Mouse (Mus musculus): Measurements from ENCODE around the gene Trim32. TPM values are rescaled to one million over a fixed set of nuclear protein-coding genes. Genes with fewer than 3 reads are reported as not detected.
A peak's percentile ranks its signal among the peaks of the same experiment; 100 is the strongest.

Gene Trim32
- total and polyA plus RNA-seq, 2 experiments = 3.0 to 8.8 TPM

DNA sequence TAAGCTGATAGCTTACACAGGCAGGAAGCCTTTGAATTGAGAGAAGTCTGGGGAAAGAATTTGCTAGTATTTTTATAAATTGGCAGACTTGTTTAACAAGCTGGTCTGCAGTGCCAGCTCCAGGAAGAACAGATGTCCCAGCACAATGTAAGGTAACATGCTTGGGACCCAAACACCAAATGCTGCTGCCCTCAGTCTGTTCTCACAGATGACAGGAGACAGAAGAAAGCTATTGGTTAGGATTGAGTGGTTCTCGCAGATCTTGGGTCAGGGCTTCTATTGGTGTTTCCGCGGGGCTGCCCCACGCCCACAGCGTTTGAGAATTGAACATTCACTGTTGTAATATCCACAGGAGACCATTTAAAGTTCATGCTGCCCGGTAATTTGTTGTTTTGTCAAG, 6.1 kb downstream of the Trim32 start:
- H3K4me1 ChIP-seq (ENCODE audit: control insufficient read depth, insufficient read depth, low read length) = 0 out of 2 replicates have a peak, but pooled peaks cover 4% of the 10 kb centered on the region
- peaks cover 8% of the 10 kb centered on the region; the same call in 1 of the 2 replicates for H3K79me2 ChIP-seq (ENCODE audit: control insufficient read depth, insufficient read depth, low read length)
- H3K27ac ChIP-seq (replicated peaks; ENCODE audit: insufficient read depth, low read depth, low read length) = no peak overlapping the region
- TF ChIP-seq CTCF (IDR thresholded peaks at IDR 0.05; ENCODE audit: low read depth, low read length) (no peak), POLR2A (IDR thresholded peaks at IDR 0.05; ENCODE audit: extremely low read depth, insufficient read depth, low read length) (no peak)
- H3K27me3 ChIP-seq (ENCODE audit: control insufficient read depth, insufficient read depth, low read length) = no peaks in the 10 kb centered on the region
- H3K36me3 ChIP-seq (ENCODE audit: control insufficient read depth, insufficient read depth, low read length) = peaks cover 26% of the 10 kb centered on the region
- no peak overlapping the region for H3K4me3 ChIP-seq (ENCODE audit: insufficient read depth, low read depth, low read length)
- no peak overlapping the region for H3K9ac ChIP-seq (ENCODE audit: low read depth, low read length)
- WGBS = 89% methylated on average over 6 of the region's 6 CpGs
- DNase-seq (ENCODE audit: extremely low read depth, low read depth, low spot score) = no peak

DNA sequence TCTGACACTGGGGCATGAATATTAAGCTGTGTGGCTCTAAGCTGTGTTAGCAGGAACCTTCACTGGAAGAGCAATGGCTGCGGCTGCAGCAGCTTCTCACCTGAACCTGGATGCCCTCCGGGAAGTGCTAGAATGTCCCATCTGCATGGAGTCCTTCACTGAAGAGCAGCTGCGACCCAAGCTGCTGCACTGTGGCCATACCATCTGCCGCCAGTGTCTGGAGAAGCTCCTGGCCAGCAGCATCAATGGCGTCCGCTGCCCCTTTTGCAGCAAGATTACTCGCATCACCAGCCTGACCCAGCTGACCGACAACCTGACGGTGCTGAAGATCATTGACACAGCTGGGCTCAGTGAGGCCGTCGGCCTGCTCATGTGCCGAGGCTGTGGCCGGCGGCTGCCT, 8.3 kb downstream of the Trim32 start:
- Histone ChIP-seq H3K27ac (replicated peaks; ENCODE audit: insufficient read depth, low read depth, low read length) (no peak overlapping the region), H3K4me3 (ENCODE audit: insufficient read depth, low read depth, low read length) (no peak overlapping the region), H3K79me2 (ENCODE audit: control insufficient read depth, insufficient read depth, low read length) (peaks cover 3% of the 10 kb centered on the region; the same call in 1 of the 2 replicates), H3K9ac (ENCODE audit: low read depth, low read length) (no peak overlapping the region), H3K27me3 (ENCODE audit: control insufficient read depth, insufficient read depth, low read length) (no peaks in the 10 kb centered on the region), H3K4me1 (ENCODE audit: control insufficient read depth, insufficient read depth, low read length) (no peaks in the 10 kb centered on the region), H3K36me3 (ENCODE audit: control insufficient read depth, insufficient read depth, low read length) (peaks cover 29% of the 10 kb centered on the region)
- WGBS = 99% methylated on average over 14 of the region's 14 CpGs
- TF ChIP-seq CTCF (IDR thresholded peaks at IDR 0.05; ENCODE audit: low read depth, low read length) (no peak), POLR2A (IDR thresholded peaks at IDR 0.05; ENCODE audit: extremely low read depth, insufficient read depth, low read length) (no peak)
- no peak for DNase-seq (ENCODE audit: extremely low read depth, low read depth, low spot score)

GRCm38 (mm10) chr4:65620125-65620524, 15.3 kb downstream of the Trim32 start:
- TF ChIP-seq POLR2A (IDR thresholded peaks at IDR 0.05; ENCODE audit: extremely low read depth, insufficient read depth, low read length) (no peak), CTCF (IDR thresholded peaks at IDR 0.05; ENCODE audit: low read depth, low read length) (no peak)
- 55% methylated on average over 3 of the region's 3 CpGs for WGBS
- no peaks in the 10 kb centered on the region for H3K27me3 ChIP-seq (ENCODE audit: control insufficient read depth, insufficient read depth, low read length)
- H3K36me3 ChIP-seq (ENCODE audit: control insufficient read depth, insufficient read depth, low read length) = peaks cover 10% of the 10 kb centered on the region
- H3K4me3 ChIP-seq (ENCODE audit: insufficient read depth, low read depth, low read length) = no peak overlapping the region
- no peaks in the 10 kb centered on the region for H3K4me1 ChIP-seq (ENCODE audit: control insufficient read depth, insufficient read depth, low read length)
- H3K27ac ChIP-seq (replicated peaks; ENCODE audit: insufficient read depth, low read depth, low read length) = no peak overlapping the region
- H3K79me2 ChIP-seq (ENCODE audit: control insufficient read depth, insufficient read depth, low read length) = no peaks in the 10 kb centered on the region
- H3K9ac ChIP-seq (ENCODE audit: low read depth, low read length) = no peak overlapping the region
- no peak for DNase-seq (ENCODE audit: extremely low read depth, low read depth, low spot score)

- Histone ChIP-seq H3K4me3 (ENCODE audit: insufficient read depth, low read depth, low read length) (no peak overlapping the region), H3K9ac (ENCODE audit: low read depth, low read length) (no peak overlapping the region), H3K27me3 (ENCODE audit: control insufficient read depth, insufficient read depth, low read length) (no peaks in the 10 kb centered on the region; the same call in 1 of the 2 replicates), H3K79me2 (ENCODE audit: control insufficient read depth, insufficient read depth, low read length) (no peaks in the 10 kb centered on the region), H3K4me1 (ENCODE audit: control insufficient read depth, insufficient read depth, low read length) (no peaks in the 10 kb centered on the region), H3K36me3 (ENCODE audit: control insufficient read depth, insufficient read depth, low read length) (no peaks in the 10 kb centered on the region), H3K27ac (replicated peaks; ENCODE audit: insufficient read depth, low read depth, low read length) (no peak overlapping the region)
- no peak for DNase-seq (ENCODE audit: extremely low read depth, low read depth, low spot score)
- 81% methylated on average over 3 of the region's 3 CpGs for WGBS
- TF ChIP-seq POLR2A (IDR thresholded peaks at IDR 0.05; ENCODE audit: extremely low read depth, insufficient read depth, low read length) (no peak), CTCF (IDR thresholded peaks at IDR 0.05; ENCODE audit: low read depth, low read length) (no peak)
Observed at GRCm38 (mm10) chr4:65638231-65638630, 33.4 kb downstream of the Trim32 start.

DNA sequence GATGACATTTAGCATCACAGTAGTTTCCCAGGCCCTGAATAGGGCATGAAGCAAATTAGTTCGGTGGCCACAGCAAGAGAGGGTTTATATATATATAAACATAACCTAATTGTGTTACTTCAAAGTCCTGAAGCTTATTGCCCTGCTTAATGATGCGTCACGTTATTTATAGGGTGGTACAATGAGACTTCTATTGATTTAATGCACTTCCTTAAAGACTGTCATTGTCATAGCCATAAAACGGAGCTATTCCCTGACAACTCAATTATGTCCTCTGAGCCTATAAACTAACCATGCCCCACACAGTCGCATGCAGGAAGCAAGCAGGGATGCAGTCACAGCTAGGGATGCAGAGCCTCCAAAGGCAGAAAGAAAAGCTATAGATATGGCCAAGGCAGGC, 37.8 kb downstream of the Trim32 start:
- H3K27ac ChIP-seq (replicated peaks; ENCODE audit: insufficient read depth, low read depth, low read length) = no peak overlapping the region
- H3K27me3 ChIP-seq (ENCODE audit: control insufficient read depth, insufficient read depth, low read length) = no peaks in the 10 kb centered on the region
- DNase-seq (ENCODE audit: extremely low read depth, low read depth, low spot score) = no peak
- H3K4me1 ChIP-seq (ENCODE audit: control insufficient read depth, insufficient read depth, low read length) = no peaks in the 10 kb centered on the region
- H3K79me2 ChIP-seq (ENCODE audit: control insufficient read depth, insufficient read depth, low read length) = no peaks in the 10 kb centered on the region
- no peaks in the 10 kb centered on the region for H3K36me3 ChIP-seq (ENCODE audit: control insufficient read depth, insufficient read depth, low read length)
- 88% methylated on average over 5 of the region's 5 CpGs for WGBS
- TF ChIP-seq CTCF (IDR thresholded peaks at IDR 0.05; ENCODE audit: low read depth, low read length) (no peak), POLR2A (IDR thresholded peaks at IDR 0.05; ENCODE audit: extremely low read depth, insufficient read depth, low read length) (no peak)
- no peak overlapping the region for H3K9ac ChIP-seq (ENCODE audit: low read depth, low read length)
- no peak overlapping the region for H3K4me3 ChIP-seq (ENCODE audit: insufficient read depth, low read depth, low read length)

- 0 out of 2 replicates have a peak, but pooled peaks cover 2% of the 10 kb centered on the region for H3K4me1 ChIP-seq (ENCODE audit: control insufficient read depth, insufficient read depth, low read length)
- peak; percentile 32 for DNase-seq (ENCODE audit: extremely low read depth, low read depth, low spot score)
- H3K4me3 ChIP-seq (ENCODE audit: insufficient read depth, low read depth, low read length) = no peak overlapping the region
- no peaks in the 10 kb centered on the region for H3K27me3 ChIP-seq (ENCODE audit: control insufficient read depth, insufficient read depth, low read length)
- H3K79me2 ChIP-seq (ENCODE audit: control insufficient read depth, insufficient read depth, low read length) = no peaks in the 10 kb centered on the region
- 0% methylated on average over 2 of the region's 2 CpGs for WGBS
- H3K27ac ChIP-seq (replicated peaks; ENCODE audit: insufficient read depth, low read depth, low read length) = no peak overlapping the region
- TF ChIP-seq POLR2A (IDR thresholded peaks at IDR 0.05; ENCODE audit: extremely low read depth, insufficient read depth, low read length) (no peak), CTCF (IDR thresholded peaks at IDR 0.05; ENCODE audit: low read depth, low read length) (peak; percentile 98)
- no peak overlapping the region for H3K9ac ChIP-seq (ENCODE audit: low read depth, low read length)
- no peaks in the 10 kb centered on the region for H3K36me3 ChIP-seq (ENCODE audit: control insufficient read depth, insufficient read depth, low read length)
Observed at GRCm38 (mm10) chr4:65654723-65655122, 49.9 kb downstream of the Trim32 start.
